Mouse (Mus musculus) right cerebral cortex, adult 18-20 months (tissue): ENCODE measurements around the gene Pcbd2.
"Not testable (repeated sequence)": the region's sequence is repeated elsewhere in the genome, so short reads cannot be mapped to it uniquely, and the experiment has no call there.

Source experiments
- DNase-seq: peaks from one replicate; pipeline ENCODE4 v3.0.0; 2022; ENCODE audit warnings: mixed read lengths

Gene Pcbd2

GRCm38 (mm10) chr13:55727120-55727838, at the start of gene Pcbd2:
Gene Pcbd2 (plus strand): TSS chr13:55727368.
- peak; percentile 82 for DNase-seq

- DNase-seq = no peak
These were observed 45.0 kb upstream of the Pcbd2 start for GRCm38 (mm10) chr13:55682201-55682600.

GRCm38 (mm10) chr13:55683581-55683980, 43.6 kb upstream of the Pcbd2 start:
- no peak for DNase-seq

DNA sequence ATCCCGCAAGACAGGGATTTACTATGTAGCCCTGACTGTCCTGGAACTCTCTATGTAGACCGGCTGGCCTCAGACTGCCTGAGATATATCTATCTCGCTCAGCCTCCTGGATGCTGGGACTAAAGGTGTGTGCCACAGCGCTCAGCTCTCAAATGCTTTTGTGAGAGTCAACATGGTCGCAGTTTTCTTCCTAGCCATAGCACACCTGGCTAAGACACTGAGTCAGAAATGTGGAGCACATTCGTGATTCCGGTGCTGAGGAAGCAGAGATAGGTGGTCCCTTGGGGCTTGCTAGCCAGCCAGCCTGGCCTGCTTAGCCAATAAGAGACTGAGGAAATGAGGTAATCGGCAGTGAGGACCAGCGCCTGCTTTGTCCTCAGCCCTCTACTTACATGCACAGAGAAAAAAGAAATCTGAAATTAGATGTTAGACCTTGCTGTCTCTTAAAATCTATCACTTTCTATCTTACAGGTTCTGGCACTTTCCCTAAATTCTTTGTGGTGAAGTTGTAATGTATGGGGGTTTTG, 41.0 kb upstream of the Pcbd2 start:
- DNase-seq = no peak

GRCm38 (mm10) chr13:55687927-55688602, 39.1 kb upstream of the Pcbd2 start:
- no peak for DNase-seq

DNA sequence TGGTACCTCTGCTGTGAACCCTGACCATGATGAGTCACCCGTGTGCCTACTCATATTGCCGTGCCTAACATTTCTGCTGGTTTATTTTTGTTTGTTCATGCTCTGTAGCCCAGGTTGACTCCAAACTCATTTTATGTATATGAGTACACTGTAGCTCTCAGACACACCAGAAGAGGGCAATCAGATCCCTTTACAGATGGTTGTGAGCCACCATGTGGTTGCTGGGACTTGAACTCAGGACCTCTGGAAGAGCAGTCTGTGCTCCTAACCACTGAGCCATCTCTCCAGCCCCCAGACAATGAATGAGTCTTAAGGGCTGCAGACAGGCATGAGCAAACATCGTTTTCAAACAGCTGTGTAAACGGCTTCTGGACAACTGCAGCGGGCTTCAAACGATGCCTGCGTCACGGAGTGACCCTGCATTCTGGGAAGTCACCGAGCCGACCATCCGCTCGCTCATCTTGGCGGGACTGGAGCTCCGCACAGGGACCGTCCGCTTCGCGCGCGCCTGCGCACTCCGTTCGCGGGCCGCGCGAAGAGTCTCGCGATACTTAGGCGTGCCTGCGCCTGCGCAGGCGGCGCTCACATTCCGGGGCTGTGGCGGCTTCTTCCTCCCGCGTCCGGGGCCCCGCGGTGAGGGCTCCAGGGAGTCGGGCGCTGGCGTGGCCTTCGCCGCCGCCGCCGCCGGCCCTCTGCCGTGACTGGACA, 34.5 kb upstream of the Pcbd2 start, which contains the start of gene B230219D22Rik:
Gene B230219D22Rik (plus strand): TSS at position 590 of the 708 bp plus-strand sequence.
- peak; percentile 91 for DNase-seq

DNA sequence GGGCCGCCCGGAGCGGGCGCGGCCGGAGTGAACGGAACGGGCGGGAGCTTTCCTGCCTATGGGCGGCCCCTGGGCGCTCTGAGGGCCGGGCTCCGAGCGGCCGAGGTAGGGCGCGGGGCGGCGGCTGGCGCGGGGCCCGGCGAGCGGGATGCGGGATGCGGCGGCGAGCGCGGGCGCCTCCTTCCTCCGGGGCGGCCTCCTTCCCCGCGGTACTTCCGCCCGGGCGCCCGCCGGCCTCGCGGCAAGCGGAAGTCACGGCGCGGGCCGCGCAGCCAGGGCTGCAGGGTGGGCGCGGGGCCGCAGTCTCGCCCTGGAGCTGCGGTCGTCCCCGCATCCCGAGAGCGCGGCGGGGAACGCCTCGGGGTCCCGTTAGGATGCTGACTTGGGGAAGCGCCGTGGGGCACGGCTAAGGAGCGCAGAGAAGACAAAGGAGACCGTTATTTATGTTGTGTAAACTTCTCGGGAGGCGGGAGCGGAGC, 33.9 kb upstream of the Pcbd2 start:
- DNase-seq = peak; percentile 39

DNA sequence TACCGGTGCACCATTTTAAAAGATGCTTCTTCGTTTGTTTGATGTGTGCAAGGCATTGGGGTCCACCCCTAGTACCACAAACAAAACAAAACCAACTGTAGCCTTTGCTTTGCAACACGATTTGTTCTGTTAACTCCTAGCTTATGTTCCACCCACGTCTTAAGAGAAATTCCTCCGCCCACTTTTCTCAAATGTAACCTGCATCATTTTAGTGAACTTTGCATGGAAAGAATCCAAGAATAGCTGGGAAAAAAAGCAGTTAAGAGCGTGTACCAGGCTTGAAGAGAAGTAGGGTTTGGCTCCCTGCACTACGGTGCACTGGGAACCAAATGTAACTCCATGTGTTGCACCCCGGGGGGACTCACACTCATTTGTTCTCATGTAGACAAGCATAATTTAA, 33.1 kb upstream of the Pcbd2 start:
- DNase-seq = no peak

GRCm38 (mm10) chr13:55695989-55696388, 31.2 kb upstream of the Pcbd2 start:
- DNase-seq = not testable (repeated sequence)

DNA sequence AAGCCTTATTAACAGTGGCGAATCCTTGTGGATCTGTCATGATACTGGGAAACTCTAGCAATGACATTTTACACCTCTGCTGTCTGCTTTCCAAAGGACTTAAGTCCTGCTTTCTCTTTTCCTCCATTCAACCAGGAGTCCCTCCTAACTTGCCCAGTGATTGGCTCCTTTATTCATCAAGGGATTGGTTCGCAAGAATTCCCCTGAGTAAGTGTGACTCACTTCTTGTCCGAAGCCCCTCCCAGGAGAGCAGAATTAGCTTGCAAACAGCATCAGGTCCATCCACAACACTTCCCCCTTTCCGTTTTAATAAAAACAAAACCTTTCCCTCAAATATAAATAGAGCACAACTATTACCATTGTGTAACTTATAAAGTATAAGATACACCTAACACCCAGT, 22.9 kb upstream of the Pcbd2 start:
- DNase-seq = no peak

GRCm38 (mm10) chr13:55712846-55713245, 14.3 kb upstream of the Pcbd2 start:
- no peak for DNase-seq

DNA sequence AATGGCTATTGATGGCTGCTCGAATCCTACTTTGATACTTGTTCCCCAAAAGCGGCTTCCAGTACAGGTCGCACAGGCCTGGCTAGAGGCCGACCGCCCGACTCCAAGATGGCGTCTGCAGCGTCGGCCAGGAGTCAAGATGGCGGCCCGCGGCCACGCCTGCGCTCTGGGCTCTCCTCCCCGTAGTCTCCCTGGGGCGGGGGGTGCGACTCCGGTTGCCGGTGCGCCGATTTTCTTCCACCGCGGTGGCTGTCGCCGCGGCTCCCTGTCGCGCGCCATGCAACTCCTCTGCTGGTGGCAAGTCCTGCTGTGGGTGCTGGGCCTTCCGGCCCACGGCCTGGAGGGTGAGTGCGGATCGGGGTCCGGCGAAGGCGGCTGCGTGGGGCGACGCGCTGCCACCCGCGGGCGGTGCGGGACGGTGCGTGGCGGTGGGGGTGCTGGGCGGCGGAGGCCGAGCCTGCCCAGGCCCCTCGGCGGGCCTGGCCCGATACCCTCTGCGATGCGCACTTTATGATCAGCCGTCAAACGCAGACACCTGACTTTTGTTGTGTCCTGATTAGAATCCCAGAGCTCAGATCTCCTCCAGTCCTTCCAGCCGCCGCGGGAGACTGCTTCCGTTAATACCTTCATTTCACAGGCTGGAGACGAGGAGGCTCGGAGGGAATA, 12.5 kb upstream of the Pcbd2 start, which contains the start of gene Txndc15:
Gene Txndc15 (plus strand): TSS at position 150 of the 666 bp plus-strand sequence.
- peak; percentile 87 for DNase-seq

DNA sequence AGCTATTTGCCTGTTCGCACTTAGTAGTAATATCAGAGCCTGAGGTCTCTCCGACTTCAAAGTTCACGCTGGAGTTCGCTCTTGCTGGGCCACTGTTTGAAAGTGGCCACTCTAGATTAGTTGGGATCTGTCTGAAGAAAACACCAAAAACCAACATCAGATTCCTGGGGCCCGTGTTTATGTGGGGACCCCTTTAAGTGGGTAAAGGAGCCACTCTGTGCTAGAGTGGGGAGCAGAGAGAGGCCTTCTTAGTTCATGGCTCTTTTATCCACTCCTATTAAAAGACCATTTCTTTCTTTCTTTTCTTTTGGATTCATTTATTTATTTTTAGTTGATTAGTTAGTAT, 12.0 kb upstream of the Pcbd2 start:
- no peak for DNase-seq

- DNase-seq = no peak
These were observed 11.2 kb upstream of the Pcbd2 start for GRCm38 (mm10) chr13:55715908-55716510.

DNA sequence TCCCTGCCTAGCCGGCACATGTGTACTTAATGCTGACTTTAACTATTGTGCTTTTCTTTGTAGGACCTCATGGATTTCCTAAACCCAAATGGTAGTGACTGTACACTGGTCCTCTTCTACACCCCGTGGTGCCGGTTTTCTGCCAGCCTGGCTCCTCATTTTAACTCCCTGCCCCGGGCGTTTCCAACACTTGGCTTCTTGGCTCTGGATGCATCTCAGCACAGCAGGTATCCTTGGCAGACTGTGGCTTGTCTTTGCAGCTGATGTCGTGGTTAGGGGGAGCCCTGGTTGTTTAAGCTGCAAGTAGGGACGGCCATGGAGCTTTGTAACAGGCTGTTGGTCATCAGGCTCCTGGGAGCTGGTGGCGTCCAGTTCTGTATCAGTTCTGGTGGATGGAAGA, 5.7 kb upstream of the Pcbd2 start:
- DNase-seq = no peak

DNA sequence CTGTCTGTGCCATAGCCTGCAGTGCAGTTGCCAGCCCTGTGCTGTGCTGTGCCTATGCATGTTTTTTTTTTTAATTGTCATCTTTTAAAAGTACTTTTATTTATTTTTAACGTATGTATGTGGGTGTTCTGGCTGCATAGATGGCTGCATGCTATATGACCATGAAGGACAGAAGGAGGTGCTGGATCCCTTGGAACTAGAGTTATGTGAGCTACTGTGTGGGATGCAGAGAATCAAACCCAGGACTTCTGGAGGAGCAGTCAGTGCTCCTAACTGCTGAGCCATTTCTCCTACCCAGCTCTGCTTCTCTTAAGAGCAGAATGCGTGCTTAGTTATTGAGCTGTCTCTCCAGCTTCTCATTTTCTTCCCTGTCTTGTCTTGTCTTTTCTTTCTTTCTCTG, 5.2 kb upstream of the Pcbd2 start:
- no peak for DNase-seq

DNA sequence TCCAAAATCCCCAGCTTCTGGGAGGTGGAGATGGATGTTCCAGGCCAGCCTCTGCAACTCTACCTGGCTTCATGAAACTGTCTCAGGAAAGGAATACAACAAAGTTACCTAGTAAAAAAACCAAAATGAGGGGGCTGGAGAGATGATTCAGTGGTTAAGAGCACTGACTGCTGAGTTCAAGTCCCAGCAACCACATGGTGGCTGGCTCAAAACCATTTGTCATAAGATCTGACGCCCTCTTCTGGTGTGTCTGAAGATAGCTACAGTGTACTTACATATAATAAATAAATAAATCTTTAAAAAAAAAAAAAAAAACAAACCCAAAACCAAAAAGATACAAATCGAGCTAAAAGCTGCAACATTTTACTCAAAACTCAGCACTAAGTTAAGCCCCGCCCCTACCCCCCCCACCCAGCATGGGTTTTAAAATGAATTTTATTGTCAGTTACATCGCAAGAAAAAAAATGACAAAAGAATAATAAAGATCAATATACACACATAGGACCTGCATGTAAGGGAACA, 509 bp upstream of the Pcbd2 start:
- no peak for DNase-seq

- DNase-seq = peak; percentile 74
These were observed 671 bp downstream of the Pcbd2 start for GRCm38 (mm10) chr13:55727839-55728238.

- DNase-seq = no peak
These were observed 3.5 kb downstream of the Pcbd2 start for GRCm38 (mm10) chr13:55730716-55731115.

DNA sequence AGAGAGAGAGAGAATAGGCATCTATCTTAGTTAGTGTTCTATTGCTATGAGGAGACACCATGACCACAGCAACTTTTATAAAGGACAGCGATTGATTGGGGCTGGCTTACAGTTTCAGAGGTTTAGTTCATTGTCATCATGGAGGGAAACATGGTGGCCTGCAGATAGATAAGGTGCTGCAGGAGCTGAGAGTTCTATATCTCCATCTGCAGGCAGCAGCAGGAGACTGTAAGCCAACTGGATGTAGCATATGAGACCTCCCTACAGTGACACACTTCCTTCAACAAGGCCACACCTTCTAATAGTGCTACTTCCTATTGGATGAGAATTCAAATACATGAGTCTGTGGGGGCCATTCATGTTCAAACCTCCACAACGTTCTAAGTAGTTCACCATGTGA, 5.0 kb downstream of the Pcbd2 start:
- DNase-seq = no peak

DNA sequence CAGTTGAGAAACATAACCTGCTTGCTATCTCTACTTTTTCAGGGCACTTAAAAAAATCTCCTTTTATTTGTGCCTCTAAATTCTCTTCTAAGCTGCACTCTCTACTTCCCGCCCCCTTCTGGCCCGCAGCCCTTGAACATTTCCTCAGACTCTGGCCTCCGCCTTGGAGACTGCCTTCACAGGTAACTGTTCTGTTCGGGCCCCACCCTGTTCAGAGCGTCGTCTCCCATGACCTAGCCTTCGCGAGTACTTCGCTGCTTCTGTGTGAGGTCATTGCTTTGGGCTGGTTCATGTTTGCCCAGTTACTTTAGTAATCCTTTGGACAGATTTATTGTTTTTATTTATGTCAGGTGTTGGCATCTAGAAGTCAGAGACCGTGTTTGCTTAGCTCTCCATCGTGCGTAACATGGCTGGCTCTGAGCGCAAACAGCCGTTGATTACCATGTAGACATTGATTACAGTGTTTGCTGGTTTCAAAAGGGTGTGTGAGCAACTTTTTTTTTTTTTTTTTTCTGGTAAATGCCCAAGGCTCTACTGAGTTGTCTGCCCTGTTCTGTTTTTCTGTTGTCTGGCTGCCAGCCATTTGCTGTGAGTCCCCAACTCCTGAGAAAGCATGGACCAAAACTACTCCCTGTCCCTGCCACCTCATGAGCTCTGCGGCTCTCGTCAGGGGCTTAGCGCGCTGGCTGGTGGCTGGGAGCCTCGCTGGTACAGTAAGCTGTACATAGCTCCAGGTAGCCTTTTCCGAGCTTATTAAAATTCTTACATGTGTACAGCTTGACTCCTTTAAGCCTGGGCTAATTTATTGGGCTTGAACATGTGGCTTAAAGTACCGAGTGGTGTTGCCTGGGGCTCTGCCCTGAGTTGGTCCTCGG, 6.7 kb downstream of the Pcbd2 start:
- no peak for DNase-seq
